Mouse (Mus musculus) embryo, embryonic 11.5 days (tissue): Measurements from ENCODE around the gene Fam69b.
A peak's percentile ranks its signal among the peaks of the same experiment; 100 is the strongest.

Experiments used
- DNase-seq: peaks from one replicate; pipeline ENCODE4 v3.0.0-alpha.2; 2012; ENCODE audit warnings: low read depth, low spot score

Gene Fam69b

DNA sequence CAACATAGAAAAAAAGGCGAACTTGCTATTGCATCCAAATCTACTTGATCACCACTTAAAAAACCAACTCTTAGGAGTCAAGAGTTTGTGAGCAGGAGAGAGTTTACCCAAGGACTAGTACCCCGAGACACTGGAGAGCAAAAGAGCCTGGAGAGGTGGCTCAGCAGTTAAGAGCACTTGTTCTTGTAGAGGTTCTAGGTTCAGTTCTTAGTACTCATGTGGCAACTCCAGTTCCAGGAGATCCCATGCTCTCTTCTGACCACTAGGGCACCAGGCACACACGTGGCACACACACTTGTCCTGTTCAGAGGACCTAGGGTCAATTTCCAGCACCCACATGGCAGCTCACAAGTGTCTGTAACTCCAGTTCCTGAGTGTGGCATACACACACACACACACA is 2.2 kb upstream of the Fam69b start:
- DNase-seq, result no peak

DNA sequence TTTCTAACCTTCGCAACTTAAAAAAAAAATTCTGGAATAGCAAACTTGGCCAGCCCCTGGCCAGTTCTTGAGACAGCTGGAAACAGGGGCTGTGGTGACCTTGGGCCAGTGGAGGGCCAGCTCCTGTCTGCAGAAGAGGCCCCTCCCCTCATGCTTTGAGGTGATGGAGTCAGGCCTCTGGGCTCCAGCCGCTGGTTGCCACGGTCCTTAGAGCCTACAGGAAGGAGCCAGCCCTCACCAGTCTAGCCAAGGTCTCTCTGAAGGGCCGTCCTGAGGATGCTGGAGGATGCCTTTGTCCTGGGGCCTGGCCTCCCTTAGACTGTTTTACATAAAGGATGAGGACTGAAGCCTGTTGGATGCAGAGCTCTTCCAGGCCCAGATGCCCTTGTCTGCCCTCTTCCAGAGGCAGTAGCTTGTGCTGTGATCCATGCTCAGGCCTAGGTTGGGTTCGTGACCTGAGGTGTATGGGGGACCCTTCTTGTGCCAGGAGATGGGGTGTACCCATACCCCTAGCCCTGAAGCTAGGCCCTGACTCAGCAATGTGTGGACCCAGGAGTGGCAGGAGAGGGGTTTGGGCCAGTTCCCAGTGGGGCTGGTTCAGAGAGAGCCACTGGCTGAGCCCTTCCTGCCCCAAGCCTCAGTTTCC is 658 bp downstream of the Fam69b start:
- no peak for DNase-seq

DNA sequence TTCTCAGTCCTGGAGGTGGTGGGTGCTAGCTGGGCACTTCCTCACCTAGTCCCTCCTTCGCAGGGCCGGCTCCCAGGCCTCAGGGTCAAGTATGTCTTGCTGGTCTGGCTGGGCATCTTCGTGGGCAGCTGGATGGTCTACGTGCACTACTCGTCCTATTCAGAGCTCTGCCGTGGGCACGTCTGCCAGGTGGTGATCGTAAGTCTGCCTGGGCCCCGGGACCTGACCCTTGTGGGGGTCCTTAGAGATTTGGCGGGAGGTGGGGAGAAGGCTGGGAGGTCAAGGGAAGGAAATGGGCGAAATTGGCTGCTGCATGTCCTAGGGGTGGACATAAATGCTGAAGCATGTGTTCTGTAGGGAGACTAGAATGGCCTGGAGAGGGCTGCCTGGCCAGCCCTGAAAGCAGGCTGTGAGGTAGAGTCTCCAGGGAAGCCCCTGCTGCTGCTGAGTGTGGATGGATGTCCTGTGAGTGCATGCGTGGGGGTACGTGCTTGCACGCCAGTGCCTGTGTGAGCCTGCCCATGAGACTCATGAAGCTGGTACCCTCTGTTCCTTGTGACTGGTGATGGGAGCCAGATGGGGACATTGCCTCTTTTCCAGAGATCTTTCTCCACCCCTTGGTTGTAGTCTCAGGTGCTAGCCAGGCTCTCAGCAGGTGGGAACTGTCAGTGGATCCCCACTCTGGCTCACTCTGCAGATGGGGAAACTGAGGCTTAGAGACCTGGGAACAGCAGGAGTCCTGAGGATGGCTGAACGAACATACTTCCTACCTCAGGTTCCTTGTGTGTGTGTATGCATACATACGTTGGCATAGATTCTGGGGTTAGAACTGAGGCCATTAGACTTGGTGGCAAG is 4.5 kb downstream of the Fam69b start:
- no peak for DNase-seq

DNA sequence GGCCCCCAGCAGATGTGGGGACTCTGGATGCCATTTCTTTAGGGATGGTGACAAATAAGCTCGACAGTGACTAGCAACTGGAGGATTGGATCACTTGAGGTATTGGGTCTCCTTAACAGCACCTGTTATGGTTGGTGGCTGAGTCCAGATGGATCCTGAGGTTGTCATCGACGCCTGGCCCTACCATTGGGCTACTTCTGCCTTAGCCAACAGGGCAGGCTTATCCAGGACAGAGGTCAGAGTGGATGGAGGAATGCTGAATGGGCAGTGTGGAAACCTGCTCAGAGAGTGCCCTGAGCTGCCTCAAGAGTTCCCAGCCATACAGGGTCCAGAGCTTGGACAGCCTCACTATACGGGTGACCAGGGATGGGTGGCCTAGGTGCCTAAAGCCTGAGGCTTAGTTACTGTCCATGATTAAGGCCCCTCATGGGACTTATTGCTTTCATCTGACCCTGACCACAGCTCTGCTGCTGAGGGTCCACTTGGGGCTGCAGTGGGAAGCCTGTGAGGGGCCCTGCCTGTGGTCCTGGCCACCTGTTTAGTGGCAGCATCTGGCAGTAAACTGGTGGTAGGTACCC is 5.8 kb downstream of the Fam69b start:
- no peak for DNase-seq

DNA sequence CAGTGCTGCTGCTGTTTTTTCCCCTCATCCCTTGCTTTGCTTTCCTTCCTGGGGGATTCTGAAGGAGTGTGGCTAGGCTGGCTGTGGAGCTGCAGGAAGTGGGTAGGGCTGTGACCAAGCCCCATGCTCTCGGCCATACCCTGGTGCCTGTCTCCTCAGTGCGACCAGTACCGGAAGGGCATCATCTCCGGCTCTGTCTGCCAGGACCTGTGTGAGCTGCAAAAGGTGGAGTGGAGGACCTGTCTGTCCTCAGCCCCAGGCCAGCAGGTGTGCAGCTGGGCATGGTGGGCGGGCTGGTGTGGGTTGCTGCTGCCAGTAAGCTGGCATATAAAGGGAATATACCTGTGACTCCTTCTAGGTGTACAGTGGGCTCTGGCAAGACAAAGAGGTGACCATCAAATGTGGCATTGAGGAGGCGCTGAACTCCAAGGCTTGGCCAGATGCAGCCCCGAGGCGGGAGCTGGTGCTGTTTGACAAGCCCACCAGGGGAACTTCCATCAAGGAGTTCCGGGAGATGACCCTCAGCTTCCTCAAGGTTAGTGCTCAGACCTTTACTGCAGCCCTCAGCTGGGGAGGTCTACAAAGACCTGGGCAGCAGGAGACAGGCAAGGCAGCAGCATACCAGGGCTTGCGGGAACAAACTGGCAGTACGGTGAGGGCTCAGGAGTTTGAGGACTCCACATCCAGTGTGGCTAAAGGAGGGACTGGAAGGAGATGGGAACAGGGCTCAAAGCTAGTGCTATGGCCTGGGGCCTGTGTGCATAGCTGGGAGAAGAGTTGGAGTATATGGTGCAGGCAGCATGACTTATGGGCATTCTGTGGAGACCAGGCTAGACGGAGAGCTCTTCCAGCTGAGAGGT is 6.6 kb downstream of the Fam69b start:
- DNase-seq, result no peak

DNA sequence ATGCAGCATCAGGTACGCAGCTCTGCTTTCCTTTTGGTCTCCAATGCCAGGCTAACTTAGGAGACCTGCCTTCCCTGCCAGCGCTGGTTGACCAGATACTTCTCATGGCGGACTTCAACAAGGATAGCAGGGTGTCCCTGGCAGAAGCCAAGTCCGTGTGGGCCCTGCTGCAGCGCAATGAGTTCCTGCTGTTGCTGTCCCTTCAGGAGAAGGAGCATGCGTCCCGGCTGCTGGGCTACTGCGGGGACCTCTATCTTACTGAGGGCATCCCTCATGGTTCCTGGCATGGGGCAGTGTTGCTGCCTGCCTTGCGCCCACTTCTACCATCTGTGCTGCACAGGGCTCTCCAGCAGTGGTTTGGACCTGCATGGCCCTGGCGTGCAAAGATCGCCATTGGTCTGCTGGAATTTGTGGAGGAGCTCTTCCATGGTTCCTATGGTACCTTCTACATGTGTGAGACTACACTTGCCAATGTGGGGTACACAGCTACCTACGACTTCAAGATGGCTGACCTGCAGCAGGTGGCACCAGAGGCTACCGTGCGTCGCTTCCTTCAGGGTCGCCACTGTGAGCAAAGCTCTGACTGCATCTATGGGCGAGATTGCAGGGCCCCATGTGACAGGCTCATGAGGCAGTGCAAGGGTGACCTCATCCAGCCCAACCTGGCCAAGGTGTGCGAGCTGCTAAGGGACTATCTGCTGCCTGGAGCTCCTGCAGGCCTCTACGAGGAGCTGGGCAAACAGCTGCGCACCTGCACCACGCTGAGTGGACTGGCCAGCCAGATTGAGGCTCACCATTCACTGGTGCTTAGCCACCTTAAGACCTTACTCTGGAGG is 7.5 kb downstream of the Fam69b start:
- DNase-seq, result no peak

DNA sequence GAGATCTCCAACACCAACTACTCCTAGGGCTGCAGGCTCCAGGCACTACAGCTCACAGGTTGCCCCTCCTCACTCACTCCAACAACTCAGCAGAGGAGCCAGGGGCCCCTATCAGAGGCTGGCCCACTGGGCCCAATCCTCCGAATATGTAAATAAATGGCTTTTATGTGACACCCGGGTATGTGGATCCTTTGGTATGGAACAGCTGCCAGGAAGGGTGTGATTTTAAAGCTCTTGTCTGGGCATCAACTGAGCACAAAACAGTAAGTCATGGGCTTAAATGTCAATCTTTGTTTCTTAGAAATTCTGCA is 8.0 kb downstream of the Fam69b start:
- no peak for DNase-seq

DNA sequence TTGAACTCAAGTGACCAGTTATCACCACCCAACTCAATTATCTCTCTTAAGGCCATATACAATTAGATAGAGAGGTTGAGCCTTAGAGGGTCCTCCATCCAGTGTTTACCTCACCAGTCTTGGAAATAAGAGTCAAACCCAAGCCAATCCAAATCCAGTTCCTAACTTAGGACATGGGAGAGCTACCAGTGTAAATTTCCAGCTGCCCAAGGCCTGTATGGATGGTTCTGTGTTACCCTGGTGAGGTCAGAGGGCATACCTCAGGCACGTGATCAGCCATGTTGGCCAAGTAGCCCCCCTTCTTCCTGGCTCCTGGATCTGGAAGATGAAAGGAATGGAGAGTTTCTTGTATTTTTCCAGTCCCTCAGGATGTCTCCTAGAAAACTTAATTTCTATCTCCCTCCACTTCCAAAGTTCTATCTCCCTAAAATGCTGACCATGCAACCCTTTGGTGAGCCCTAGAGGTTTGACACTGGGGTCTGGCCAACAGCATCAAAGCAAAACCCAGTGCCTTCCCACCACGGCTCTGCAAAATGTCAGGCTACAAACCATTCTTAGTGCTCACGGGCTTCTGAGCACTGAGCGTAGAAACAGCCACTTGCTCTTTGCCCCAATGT is 9.2 kb downstream of the Fam69b start:
- no peak for DNase-seq

DNA sequence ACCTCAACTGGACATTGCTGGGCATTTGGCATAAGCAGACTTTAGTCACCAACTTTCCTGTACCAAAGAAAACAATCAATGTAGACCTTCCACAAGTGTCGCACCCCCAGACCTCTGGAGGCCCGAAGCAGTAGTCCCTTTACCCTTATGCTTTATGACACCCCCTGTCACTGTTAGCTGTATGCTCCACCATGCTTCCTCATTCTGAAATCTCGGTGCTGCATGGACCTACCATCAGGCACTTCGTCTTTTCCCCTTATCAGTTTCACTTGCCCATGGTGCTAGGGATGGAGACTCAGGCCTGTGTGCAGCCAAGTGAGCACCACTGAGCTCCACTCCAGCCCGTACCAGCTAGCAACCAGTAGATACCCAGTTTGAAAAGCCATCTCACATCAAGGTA is 9.8 kb downstream of the Fam69b start:
- no peak for DNase-seq

DNA sequence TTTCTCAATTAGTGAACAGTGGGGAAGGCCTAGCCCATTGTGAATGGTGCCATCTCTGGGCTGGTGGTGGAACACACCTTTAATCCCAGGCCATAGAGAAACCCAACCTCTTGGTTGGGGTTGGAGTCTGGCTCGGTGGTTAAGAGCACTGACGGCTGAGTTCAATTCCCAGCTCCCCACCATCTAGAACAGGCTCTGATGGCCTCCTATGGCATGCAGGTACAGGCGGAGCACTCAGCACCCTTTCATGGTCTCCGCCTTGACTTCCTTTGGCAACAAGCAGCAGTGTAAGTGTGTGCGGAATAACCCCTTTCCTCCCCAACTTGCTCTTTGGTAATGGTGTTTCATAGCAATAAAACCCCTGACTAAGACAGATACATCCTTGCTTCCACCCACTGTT is 10.3 kb downstream of the Fam69b start:
- no peak for DNase-seq

DNA sequence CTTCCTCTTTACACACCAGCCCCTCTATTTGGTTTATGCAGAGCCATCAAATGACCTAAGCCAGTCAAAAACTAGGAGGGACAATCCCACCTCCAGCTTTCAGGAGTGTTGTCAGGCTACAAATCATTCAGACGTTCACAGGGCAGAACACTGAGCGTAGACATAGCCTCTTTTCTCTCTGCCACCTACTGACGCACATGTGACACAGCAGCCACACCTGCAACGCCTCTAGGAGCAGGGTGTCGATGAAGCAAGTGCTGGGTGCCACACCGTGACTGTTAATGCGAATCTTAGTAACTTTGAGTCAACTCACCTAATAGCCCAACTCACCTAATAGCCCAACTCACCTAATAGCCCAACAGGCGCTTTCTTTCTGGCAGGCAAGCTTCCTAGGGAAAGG is 10.8 kb downstream of the Fam69b start:
- DNase-seq, result no peak

DNA sequence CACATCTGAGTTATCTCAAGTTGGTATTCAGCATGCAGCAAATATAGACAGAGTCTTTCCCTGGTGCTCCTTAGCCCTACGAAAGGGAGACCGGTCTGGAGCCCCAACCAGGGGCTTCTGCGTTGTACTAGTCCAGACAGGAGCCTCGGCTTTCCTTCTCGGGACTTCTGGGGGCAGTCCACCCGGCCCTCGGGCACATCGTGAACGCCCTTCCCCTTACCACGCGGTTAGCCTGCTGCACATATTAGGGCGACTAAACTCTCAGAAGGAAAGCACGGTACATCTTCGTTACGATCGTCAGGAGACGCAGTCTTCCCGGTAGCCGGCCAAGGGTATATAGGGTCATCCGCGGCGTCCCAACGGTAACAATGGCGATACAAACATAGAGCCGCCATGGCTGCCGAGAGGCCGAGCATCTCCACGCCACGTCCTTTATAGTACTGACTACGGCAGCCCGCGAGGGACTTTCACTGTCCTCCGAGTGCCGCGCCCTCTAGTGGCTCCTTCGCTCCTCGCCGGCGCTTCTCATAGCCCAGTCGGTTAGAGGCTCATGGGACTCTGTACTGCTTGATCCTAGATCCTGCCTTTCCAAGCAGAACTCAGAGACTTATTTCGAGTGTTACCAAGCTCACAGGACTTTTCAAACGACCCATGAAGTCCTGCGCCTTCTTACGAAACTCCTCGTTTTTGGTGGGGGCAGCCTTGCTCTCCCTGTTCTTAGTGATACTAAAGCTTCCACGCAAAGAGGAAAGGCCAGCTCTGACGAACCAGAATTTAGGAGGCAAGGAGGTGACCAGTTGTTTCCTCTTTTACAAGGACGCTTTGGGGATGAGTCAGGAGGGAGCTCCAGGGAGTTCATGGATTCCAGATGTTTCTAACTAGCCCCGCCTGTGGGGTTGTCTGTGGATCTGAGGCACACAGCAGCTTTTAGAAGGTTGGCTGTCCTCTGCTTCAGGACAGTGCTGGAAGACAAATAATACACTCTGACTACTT is 11.9 kb downstream of the Fam69b start:
- DNase-seq, result peak; percentile 94

DNA sequence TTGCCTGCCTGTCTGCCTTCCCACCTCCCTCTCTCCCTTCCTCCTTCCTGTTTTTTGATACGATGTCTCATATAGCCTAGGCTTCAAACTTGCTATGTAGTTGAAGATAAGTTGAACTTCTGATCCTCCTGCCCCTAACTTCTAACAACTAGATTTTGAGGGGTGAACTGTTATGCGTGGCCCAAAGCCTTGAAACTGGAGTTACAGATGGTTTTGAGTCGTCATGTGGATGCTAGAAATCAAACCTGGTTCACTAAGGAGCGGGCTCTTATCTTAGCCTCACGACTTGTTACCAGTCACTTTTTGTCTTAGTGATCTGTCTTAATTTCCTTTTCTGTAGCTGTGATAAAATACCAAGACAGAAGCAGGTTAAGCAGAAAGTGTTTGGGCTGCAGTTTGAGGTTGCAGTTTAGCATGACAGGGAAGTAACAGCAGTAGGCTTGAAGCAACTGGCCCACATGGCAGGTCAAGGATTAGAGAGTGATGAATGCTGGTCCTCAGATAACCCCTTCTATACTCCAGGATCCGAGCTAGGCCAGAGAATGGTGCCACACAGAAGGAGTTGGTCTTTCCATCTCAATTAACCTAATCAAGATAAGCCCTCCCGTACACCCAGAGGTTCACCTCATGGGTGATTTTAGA is 12.9 kb downstream of the Fam69b start:
- no peak for DNase-seq

DNA sequence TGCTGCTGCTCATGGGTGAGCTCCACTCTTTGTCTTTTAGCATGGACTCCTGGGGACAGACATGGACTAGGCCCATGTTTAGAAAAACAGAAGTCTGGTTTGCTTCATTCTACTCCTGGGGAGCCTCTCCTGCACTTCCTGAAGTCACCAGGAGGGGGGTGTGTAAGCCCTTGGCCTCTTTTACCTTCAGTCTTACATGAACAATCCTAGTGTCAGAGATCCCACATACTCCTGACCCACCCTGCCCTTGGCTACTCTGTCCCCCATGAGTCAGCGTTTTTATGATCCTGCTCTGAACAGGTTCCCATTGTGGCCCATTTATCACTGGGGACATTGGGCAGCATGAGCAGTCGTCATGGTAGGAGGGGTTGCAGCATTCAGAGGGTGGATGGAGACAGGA is 15.7 kb downstream of the Fam69b start:
- no peak for DNase-seq

DNA sequence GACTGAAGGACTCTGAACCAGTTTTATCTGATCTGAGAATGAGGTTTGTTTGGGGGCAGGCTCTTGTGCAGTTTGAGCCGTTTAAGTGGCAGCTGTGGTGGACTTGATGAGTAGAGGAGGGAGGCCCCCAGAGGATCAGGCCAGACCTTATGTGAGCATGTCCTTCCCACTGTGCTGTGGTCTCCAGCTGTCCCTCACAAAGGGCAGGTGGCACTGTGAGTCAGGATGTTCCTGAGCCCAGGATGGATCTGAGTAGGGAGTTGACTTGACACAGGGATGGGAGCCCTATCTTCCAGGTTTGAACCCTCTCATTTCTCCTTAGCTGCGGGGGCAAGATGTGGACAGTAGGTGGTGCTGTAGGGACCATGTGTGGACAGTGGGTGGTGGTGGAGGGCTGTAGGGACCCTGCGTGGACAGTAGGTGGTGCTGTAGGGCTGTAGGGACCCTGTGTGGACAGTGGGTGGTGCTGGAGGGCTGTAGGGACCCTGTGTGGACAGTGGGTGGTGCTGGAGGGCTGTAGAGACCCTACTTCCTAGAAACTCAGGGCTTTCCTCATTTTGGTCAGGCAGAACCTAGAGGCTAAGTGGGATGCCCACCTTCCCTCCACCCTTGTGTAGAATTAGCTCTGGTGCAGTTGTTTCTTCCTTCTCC is 18.5 kb downstream of the Fam69b start:
- DNase-seq, result peak; percentile 79

DNA sequence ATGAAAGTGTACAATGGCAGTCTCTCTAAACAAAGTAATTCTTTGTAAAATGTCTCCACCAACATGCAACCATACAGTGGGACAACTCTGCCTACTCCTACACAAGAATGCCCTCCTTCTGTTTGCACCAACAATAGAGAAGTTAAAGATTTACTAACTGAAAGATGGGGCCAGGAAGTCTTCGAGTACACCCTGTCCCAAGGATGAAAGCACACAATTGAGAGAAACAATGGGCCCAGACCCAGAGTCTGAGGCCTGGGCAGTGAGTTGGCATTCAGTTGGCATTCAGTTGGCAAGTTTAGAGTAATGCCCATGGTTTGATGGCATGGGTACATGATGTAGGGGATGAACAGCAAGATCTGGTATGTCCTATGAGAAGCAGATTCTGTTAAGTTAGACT is 26.4 kb downstream of the Fam69b start:
- DNase-seq, result no peak

DNA sequence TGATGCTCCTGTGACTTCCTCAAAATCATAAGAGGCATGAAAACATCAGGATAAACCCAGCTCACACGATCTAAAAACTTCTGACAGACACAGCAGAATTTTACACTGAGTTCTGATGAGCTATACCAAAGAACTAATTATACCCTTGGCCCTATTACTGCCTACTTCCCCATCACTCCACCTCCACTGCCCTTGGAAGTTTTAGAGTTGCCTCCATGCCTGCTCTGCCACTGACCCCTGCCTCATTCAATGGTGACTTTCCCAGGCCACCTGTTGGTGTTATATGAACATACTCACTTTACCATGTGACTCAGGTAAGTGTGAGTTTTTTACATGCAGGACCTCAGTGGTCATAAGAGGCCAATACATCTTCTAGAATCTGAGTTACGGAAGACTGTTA is 29.2 kb downstream of the Fam69b start:
- no peak for DNase-seq

DNA sequence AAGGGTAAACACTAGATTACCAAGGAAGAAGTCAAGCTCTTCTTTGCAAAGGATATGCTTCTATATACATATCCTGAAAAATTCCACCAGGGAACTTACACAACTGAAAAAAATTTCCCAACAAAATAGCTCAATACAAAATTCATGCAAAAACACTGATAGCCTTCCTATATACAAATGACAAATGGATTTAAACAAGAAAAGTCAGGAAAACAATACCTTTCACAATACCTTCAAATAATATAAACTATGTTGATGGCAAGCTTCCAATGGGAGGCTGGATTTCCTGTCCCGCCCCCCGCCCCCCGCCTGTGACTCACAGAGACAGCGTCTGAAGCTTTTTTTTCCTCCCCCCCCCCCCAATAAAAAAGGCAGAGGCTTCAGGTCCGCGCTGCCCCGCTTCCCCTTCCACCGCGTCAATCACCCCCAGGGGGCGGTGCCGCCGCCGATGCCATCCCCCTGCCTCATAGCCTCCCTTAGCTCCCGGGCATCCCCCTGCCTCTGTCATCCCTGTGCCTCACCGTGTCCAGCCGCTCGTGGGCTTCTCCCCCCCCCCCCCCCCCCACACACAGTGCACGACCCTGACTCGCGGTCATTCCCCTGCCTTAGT is 33.0 kb downstream of the Fam69b start:
- DNase-seq, result no peak
